Mouse (Mus musculus) embryonic fibroblast, embryonic 13.5 days (primary cell): ENCODE measurements around the gene Gm10024.
"Not testable (repeated sequence)": the region's sequence is repeated elsewhere in the genome, so short reads cannot be mapped to it uniquely, and the experiment has no call there.

Source experiments
- CTCF ChIP-seq: IDR thresholded peaks from 2 replicates; pipeline ENCODE4 v1.5.1; 2011; ENCODE audit warnings: mild to moderate bottlenecking, control low read depth, low read length, moderate library complexity, borderline replicate concordance; ENCODE audit not compliant: insufficient read depth
- POLR2A ChIP-seq: IDR thresholded peaks from 2 replicates; pipeline ENCODE4 v1.6.1; 2011; ENCODE audit warnings: low read depth, mild to moderate bottlenecking, control low read depth, low read length, moderate library complexity

- TF ChIP-seq POLR2A, CTCF: not testable (repeated sequence)
Observed at GRCm38 (mm10) chr10:77741924-77742688, 30.8 kb downstream of the Gm10024 start, which contains the start of gene Gm18596.
